Mouse (Mus musculus): ENCODE data around the gene Shisa7. TPM values are rescaled to one million over a fixed set of nuclear protein-coding genes. Genes with fewer than 3 reads are reported as not detected.

Gene Shisa7
- polyA plus RNA-seq, 2 experiments, result 0.54 to 4.2 TPM

GRCm38 (mm10) chr7:4779921-4780320 lies 64.6 kb downstream of the Shisa7 start:
- peaks cover 9% of the 10 kb centered on the region; the same call in 1 of the 2 replicates for H3K4me1 ChIP-seq (ENCODE audit: control insufficient read depth, insufficient read depth, low read length)
- no peak overlapping the region for H3K4me2 ChIP-seq (replicated peaks; ENCODE audit: low read depth, low read length, severe bottlenecking)
- no peaks in the 10 kb centered on the region for H3K9me3 ChIP-seq (ENCODE audit: control insufficient read depth, low read length)
- no peaks in the 10 kb centered on the region for H3K36me3 ChIP-seq (ENCODE audit: control insufficient read depth, insufficient read depth, low read length)
- TF ChIP-seq POLR2A (IDR thresholded peaks at IDR 0.05; ENCODE audit: borderline replicate concordance, extremely low read depth, insufficient read depth, insufficient read length), result no peak
- WGBS, result 27% methylated on average over 5 of the region's 5 CpGs
- no peak overlapping the region for H3K4me3 ChIP-seq (replicated peaks; ENCODE audit: low read length)
- DNase-seq (ENCODE audit: low spot score), result no peak
- peaks cover 39% of the 10 kb centered on the region for H3K27me3 ChIP-seq (ENCODE audit: control insufficient read depth, insufficient read depth, low read length)
- no peak overlapping the region for H3K9ac ChIP-seq (ENCODE audit: low read depth, low read length, severe bottlenecking)
- H3K27ac ChIP-seq (replicated peaks; ENCODE audit: low read depth, low read length), result no peak overlapping the region
- ATAC-seq (ENCODE audit: low FRiP score, low read depth), result no peak

DNA sequence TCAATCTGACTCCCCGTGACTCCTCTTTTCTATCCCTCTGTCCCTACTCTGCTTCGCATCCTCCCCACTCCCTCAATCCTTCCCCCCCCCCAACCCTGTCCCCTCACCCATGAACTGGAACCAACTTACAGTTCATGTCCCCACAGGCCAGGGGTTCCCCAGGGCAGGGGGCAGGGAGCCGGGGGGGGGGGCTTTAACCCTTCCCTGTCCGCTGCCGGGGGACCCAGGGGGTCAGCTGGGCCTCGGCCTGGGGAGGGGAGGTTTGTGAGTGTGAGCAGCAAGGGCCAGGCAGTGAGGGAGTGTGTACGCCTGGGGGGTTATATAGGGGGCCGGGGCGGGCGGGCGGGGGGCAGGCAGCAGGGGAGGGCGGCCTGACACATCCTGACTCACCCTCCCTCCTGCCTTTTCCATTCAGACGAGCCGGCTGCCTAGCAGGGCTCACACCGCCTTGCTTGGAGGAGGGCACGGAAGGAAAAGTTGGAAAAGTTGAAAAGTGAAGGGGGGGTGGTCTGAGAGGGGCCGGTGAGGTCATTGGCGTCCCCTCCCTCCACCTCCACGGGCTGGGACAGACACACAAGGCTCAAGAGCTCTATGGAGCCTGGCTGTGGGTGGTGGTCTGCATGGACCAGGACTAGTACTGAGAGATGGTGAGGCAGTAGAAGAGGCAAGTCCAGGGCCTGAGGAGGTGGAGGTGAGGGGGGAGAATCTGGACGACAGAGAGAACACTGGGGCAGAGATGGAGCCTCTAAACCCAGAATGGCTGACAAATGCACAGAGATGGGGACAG lies 66.5 kb downstream of the Shisa7 start:
- WGBS, result 5% methylated on average over 20 of the region's 20 CpGs
- peak overlapping the region; percentile 32; the same call in 1 of the 2 replicates for H3K9ac ChIP-seq (ENCODE audit: low read depth, low read length, severe bottlenecking)
- no peak overlapping the region for H3K27ac ChIP-seq (replicated peaks; ENCODE audit: low read depth, low read length)
- no peak for DNase-seq (ENCODE audit: low spot score)
- H3K9me3 ChIP-seq (ENCODE audit: control insufficient read depth, low read length), result no peaks in the 10 kb centered on the region
- peaks cover 9% of the 10 kb centered on the region; the same call in 1 of the 2 replicates for H3K4me1 ChIP-seq (ENCODE audit: control insufficient read depth, insufficient read depth, low read length)
- H3K36me3 ChIP-seq (ENCODE audit: control insufficient read depth, insufficient read depth, low read length), result no peaks in the 10 kb centered on the region
- ATAC-seq (ENCODE audit: low FRiP score, low read depth), result no peak
- H3K4me2 ChIP-seq (replicated peaks; ENCODE audit: low read depth, low read length, severe bottlenecking), result peak overlapping the region; percentile 51; the same call in 1 of the 2 replicates
- H3K4me3 ChIP-seq (replicated peaks; ENCODE audit: low read length), result no peak overlapping the region
- peaks cover 39% of the 10 kb centered on the region for H3K27me3 ChIP-seq (ENCODE audit: control insufficient read depth, insufficient read depth, low read length)
- no peak for TF ChIP-seq POLR2A (IDR thresholded peaks at IDR 0.05; ENCODE audit: borderline replicate concordance, extremely low read depth, insufficient read depth, insufficient read length)

DNA sequence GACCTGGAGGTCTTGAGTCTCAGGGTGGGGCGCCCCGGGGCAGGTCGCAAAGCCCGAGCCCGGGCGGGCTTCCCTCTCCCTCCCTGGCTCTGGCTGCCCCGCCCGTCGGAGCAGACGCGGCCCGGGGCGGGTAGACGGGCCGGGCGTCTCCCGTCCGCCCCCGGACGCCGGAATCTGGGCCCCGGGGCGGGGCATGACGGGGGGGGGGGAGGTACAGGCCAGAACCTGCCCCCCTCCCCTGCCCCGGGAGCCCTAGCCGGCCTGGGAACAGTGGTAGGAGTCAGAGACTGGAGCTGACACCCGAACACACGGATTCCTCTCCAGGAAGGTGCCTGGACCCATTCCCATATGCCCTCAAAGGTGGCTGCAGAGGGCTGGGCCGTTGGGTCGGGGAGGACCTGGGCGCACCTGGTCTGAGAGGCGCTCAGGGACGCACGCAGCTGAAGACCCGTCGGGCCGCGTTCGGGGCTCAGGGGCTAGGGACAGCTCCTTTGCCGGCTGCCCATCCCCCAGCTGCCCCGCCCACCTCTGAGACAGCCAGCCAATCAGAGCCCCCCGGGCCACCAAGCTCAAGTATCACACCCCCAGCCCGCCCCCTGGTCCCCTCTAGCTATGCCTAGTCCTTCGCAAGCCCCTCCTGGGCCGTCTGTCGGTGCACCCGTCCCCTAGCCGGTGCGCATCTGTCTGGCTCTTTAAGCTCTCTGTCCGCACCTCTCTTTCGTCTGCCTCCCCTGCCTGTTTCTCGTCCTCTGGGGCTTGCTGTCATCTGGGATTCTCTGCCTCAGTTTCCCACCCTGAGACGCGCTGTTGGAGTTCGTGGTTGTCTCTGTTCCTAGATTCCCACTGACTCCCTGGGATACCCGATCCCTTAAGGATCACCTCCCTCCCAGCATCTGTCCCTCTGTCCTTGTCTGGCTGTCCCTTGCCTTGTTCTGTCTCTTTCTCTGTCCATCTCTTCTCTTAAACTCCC lies 67.3 kb downstream of the Shisa7 start:
- Histone ChIP-seq H3K4me3 (replicated peaks; ENCODE audit: low read length) (peak overlapping the region; percentile 37), H3K9me3 (ENCODE audit: control insufficient read depth, low read length) (no peaks in the 10 kb centered on the region), H3K36me3 (ENCODE audit: control insufficient read depth, insufficient read depth, low read length) (no peaks in the 10 kb centered on the region), H3K4me1 (ENCODE audit: control insufficient read depth, insufficient read depth, low read length) (peaks cover 9% of the 10 kb centered on the region; the same call in 1 of the 2 replicates), H3K4me2 (replicated peaks; ENCODE audit: low read depth, low read length, severe bottlenecking) (peak overlapping the region; percentile 51), H3K27ac (replicated peaks; ENCODE audit: low read depth, low read length) (no peak overlapping the region), H3K27me3 (ENCODE audit: control insufficient read depth, insufficient read depth, low read length) (peaks cover 39% of the 10 kb centered on the region), H3K9ac (ENCODE audit: low read depth, low read length, severe bottlenecking) (peak overlapping the region; percentile 32)
- no peak for TF ChIP-seq POLR2A (IDR thresholded peaks at IDR 0.05; ENCODE audit: borderline replicate concordance, extremely low read depth, insufficient read depth, insufficient read length)
- ATAC-seq (ENCODE audit: low FRiP score, low read depth) (peak; percentile 84), DNase-seq (ENCODE audit: low spot score) (peak; percentile 67)
- WGBS, result 2% methylated on average over 23 of the region's 56 CpGs

- no peak for DNase-seq (ENCODE audit: low spot score)
- Histone ChIP-seq H3K4me2 (replicated peaks; ENCODE audit: low read depth, low read length, severe bottlenecking) (no peak overlapping the region), H3K4me1 (ENCODE audit: control insufficient read depth, insufficient read depth, low read length) (peaks cover 9% of the 10 kb centered on the region; the same call in 1 of the 2 replicates), H3K36me3 (ENCODE audit: control insufficient read depth, insufficient read depth, low read length) (no peaks in the 10 kb centered on the region), H3K27ac (replicated peaks; ENCODE audit: low read depth, low read length) (no peak overlapping the region), H3K27me3 (ENCODE audit: control insufficient read depth, insufficient read depth, low read length) (peaks cover 39% of the 10 kb centered on the region), H3K4me3 (replicated peaks; ENCODE audit: low read length) (no peak overlapping the region), H3K9ac (ENCODE audit: low read depth, low read length, severe bottlenecking) (no peak overlapping the region), H3K9me3 (ENCODE audit: control insufficient read depth, low read length) (no peaks in the 10 kb centered on the region)
- ATAC-seq (ENCODE audit: low FRiP score, low read depth), result no peak
- TF ChIP-seq POLR2A (IDR thresholded peaks at IDR 0.05; ENCODE audit: borderline replicate concordance, extremely low read depth, insufficient read depth, insufficient read length), result no peak
- WGBS, result 47% methylated on average over 10 of the region's 10 CpGs
These were observed 68.4 kb downstream of the Shisa7 start for GRCm38 (mm10) chr7:4776131-4776530.

Other genes starting within 250 kb of the Shisa7 start
Only the 30 nearest of the 33 such genes appear.
- gene Tmem86b, start 213.3 kb downstream of the Shisa7 start, polyA plus RNA-seq (2012; rRNA removed), result 17.2 and 23.1 TPM in 2 replicates
- 1.4 and 2.3 TPM in 2 replicates for gene Tmem86b, start 213.3 kb downstream of the Shisa7 start, polyA plus RNA-seq (2014; fragmentation: Nextera tagmentation; extraction: Ambion mirVana)
- 86.9 and 112 TPM in 2 replicates for gene Ppp6r1, start 185.7 kb downstream of the Shisa7 start, polyA plus RNA-seq (2012; rRNA removed)
- 7.9 and 8.7 TPM in 2 replicates for gene Ppp6r1, start 185.7 kb downstream of the Shisa7 start, polyA plus RNA-seq (2014; fragmentation: Nextera tagmentation; extraction: Ambion mirVana)
- gene Hspbp1, start 159.6 kb downstream of the Shisa7 start, polyA plus RNA-seq (2012; rRNA removed), result 55.6 and 72.9 TPM in 2 replicates
- 77.5 and 82.5 TPM in 2 replicates for gene Hspbp1, start 159.6 kb downstream of the Shisa7 start, polyA plus RNA-seq (2014; fragmentation: Nextera tagmentation; extraction: Ambion mirVana)
- 26.4 and 33.0 TPM in 2 replicates for gene Brsk1, start 154.1 kb downstream of the Shisa7 start, polyA plus RNA-seq (2012; rRNA removed)
- gene Brsk1, start 154.1 kb downstream of the Shisa7 start, polyA plus RNA-seq (2014; fragmentation: Nextera tagmentation; extraction: Ambion mirVana), result 1.3 and 1.7 TPM in 2 replicates
- 0.17 and 0.24 TPM in 2 replicates for gene Tmem150b, start 119.4 kb downstream of the Shisa7 start, polyA plus RNA-seq (2012; rRNA removed)
- gene Tmem150b, start 119.4 kb downstream of the Shisa7 start, polyA plus RNA-seq (2014; fragmentation: Nextera tagmentation; extraction: Ambion mirVana), result 0.17 and 0.46 TPM in 2 replicates
- 161 and 223 TPM in 2 replicates for gene Kmt5c, start 104.6 kb downstream of the Shisa7 start, polyA plus RNA-seq (2012; rRNA removed)
- 44.4 and 51.2 TPM in 2 replicates for gene Kmt5c, start 104.6 kb downstream of the Shisa7 start, polyA plus RNA-seq (2014; fragmentation: Nextera tagmentation; extraction: Ambion mirVana)
- 91.7 and 127 TPM in 2 replicates for gene Cox6b2, start 91.6 kb downstream of the Shisa7 start, polyA plus RNA-seq (2012; rRNA removed)
- 44.7 and 48.9 TPM in 2 replicates for gene Cox6b2, start 91.6 kb downstream of the Shisa7 start, polyA plus RNA-seq (2014; fragmentation: Nextera tagmentation; extraction: Ambion mirVana)
- gene Fam71e2, start 73.4 kb downstream of the Shisa7 start, polyA plus RNA-seq (2012; rRNA removed), result 0.03 TPM in 1 of 2 replicates, not detected in the other
- not detected in 2 replicates for gene Fam71e2, start 73.4 kb downstream of the Shisa7 start, polyA plus RNA-seq (2014; fragmentation: Nextera tagmentation; extraction: Ambion mirVana)
- 0.33 and 0.63 TPM in 2 replicates for gene Il11, start 61.8 kb downstream of the Shisa7 start, polyA plus RNA-seq (2012; rRNA removed)
- gene Il11, start 61.8 kb downstream of the Shisa7 start, polyA plus RNA-seq (2014; fragmentation: Nextera tagmentation; extraction: Ambion mirVana), result 0.22 TPM in 1 of 2 replicates, not detected in the other
- gene Tmem190, start 61.8 kb downstream of the Shisa7 start, polyA plus RNA-seq (2012; rRNA removed), result not detected in 2 replicates
- not detected in 2 replicates for gene Tmem190, start 61.8 kb downstream of the Shisa7 start, polyA plus RNA-seq (2014; fragmentation: Nextera tagmentation; extraction: Ambion mirVana)
- gene Tmem238, start 55.0 kb downstream of the Shisa7 start, polyA plus RNA-seq (2012; rRNA removed), result 10.1 and 15.2 TPM in 2 replicates
- gene Tmem238, start 55.0 kb downstream of the Shisa7 start, polyA plus RNA-seq (2014; fragmentation: Nextera tagmentation; extraction: Ambion mirVana), result 8.1 and 9.6 TPM in 2 replicates
- gene Rpl28, start 51.8 kb downstream of the Shisa7 start, polyA plus RNA-seq (2012; rRNA removed), result 486 and 665 TPM in 2 replicates
- 253 and 275 TPM in 2 replicates for gene Rpl28, start 51.8 kb downstream of the Shisa7 start, polyA plus RNA-seq (2014; fragmentation: Nextera tagmentation; extraction: Ambion mirVana)
- 515 and 618 TPM in 2 replicates for gene Ube2s, start 32.1 kb downstream of the Shisa7 start, polyA plus RNA-seq (2012; rRNA removed)
- gene Ube2s, start 32.1 kb downstream of the Shisa7 start, polyA plus RNA-seq (2014; fragmentation: Nextera tagmentation; extraction: Ambion mirVana), result 366 and 368 TPM in 2 replicates
- gene Isoc2b, start 25.6 kb upstream of the Shisa7 start, polyA plus RNA-seq (2012; rRNA removed), result 7.4 and 11.0 TPM in 2 replicates
- 9.7 and 9.9 TPM in 2 replicates for gene Isoc2b, start 25.6 kb upstream of the Shisa7 start, polyA plus RNA-seq (2014; fragmentation: Nextera tagmentation; extraction: Ambion mirVana)
- 13.6 and 16.7 TPM in 2 replicates for gene Isoc2a, start 32.5 kb upstream of the Shisa7 start, polyA plus RNA-seq (2012; rRNA removed)
- 1.1 and 1.3 TPM in 2 replicates for gene Isoc2a, start 32.5 kb upstream of the Shisa7 start, polyA plus RNA-seq (2014; fragmentation: Nextera tagmentation; extraction: Ambion mirVana)
- 0.15 and 0.22 TPM in 2 replicates for gene Gm36210, start 61.8 kb upstream of the Shisa7 start, polyA plus RNA-seq (2012; rRNA removed)
- gene Gm36210, start 61.8 kb upstream of the Shisa7 start, polyA plus RNA-seq (2014; fragmentation: Nextera tagmentation; extraction: Ambion mirVana), result not detected in 2 replicates
- 13.4 and 22.3 TPM in 2 replicates for gene Zfp628, start 70.5 kb upstream of the Shisa7 start, polyA plus RNA-seq (2012; rRNA removed)
- 4.0 and 4.6 TPM in 2 replicates for gene Zfp628, start 70.5 kb upstream of the Shisa7 start, polyA plus RNA-seq (2014; fragmentation: Nextera tagmentation; extraction: Ambion mirVana)
- 7.6 and 10.0 TPM in 2 replicates for gene Nat14, start 77.3 kb upstream of the Shisa7 start, polyA plus RNA-seq (2012; rRNA removed)
- gene Nat14, start 77.3 kb upstream of the Shisa7 start, polyA plus RNA-seq (2014; fragmentation: Nextera tagmentation; extraction: Ambion mirVana), result 0.92 and 1.9 TPM in 2 replicates
- gene Ssc5d, start 81.1 kb upstream of the Shisa7 start, polyA plus RNA-seq (2012; rRNA removed), result 38.1 and 48.4 TPM in 2 replicates
- 13.2 and 13.6 TPM in 2 replicates for gene Ssc5d, start 81.1 kb upstream of the Shisa7 start, polyA plus RNA-seq (2014; fragmentation: Nextera tagmentation; extraction: Ambion mirVana)
- gene Sbk2, start 119.7 kb upstream of the Shisa7 start, polyA plus RNA-seq (2012; rRNA removed), result 0.45 and 0.74 TPM in 2 replicates
- 0.37 and 1.1 TPM in 2 replicates for gene Sbk2, start 119.7 kb upstream of the Shisa7 start, polyA plus RNA-seq (2014; fragmentation: Nextera tagmentation; extraction: Ambion mirVana)
- 0.15 and 0.28 TPM in 2 replicates for gene Sbk3, start 126.5 kb upstream of the Shisa7 start, polyA plus RNA-seq (2012; rRNA removed)
- 0.06 and 0.12 TPM in 2 replicates for gene Sbk3, start 126.5 kb upstream of the Shisa7 start, polyA plus RNA-seq (2014; fragmentation: Nextera tagmentation; extraction: Ambion mirVana)
- gene Zfp579, start 151.5 kb upstream of the Shisa7 start, polyA plus RNA-seq (2012; rRNA removed), result 97.6 and 196 TPM in 2 replicates
- gene Zfp579, start 151.5 kb upstream of the Shisa7 start, polyA plus RNA-seq (2014; fragmentation: Nextera tagmentation; extraction: Ambion mirVana), result 30.3 and 39.0 TPM in 2 replicates
- gene Zfp524, start 169.7 kb upstream of the Shisa7 start, polyA plus RNA-seq (2012; rRNA removed), result 17.0 and 20.9 TPM in 2 replicates
- 12.1 and 16.7 TPM in 2 replicates for gene Zfp524, start 169.7 kb upstream of the Shisa7 start, polyA plus RNA-seq (2014; fragmentation: Nextera tagmentation; extraction: Ambion mirVana)
- 42.4 and 50.8 TPM in 2 replicates for gene Fiz1, start 170.0 kb upstream of the Shisa7 start, polyA plus RNA-seq (2012; rRNA removed)
- gene Fiz1, start 170.0 kb upstream of the Shisa7 start, polyA plus RNA-seq (2014; fragmentation: Nextera tagmentation; extraction: Ambion mirVana), result 37.5 and 42.0 TPM in 2 replicates
- not detected in 2 replicates for gene Gm44973, start 170.8 kb upstream of the Shisa7 start, polyA plus RNA-seq (2012; rRNA removed)
- 0.57 and 1.9 TPM in 2 replicates for gene Gm44973, start 170.8 kb upstream of the Shisa7 start, polyA plus RNA-seq (2014; fragmentation: Nextera tagmentation; extraction: Ambion mirVana)
- gene Zfp865, start 175.7 kb upstream of the Shisa7 start, polyA plus RNA-seq (2012; rRNA removed), result 53.2 and 72.3 TPM in 2 replicates
- 6.6 and 7.8 TPM in 2 replicates for gene Zfp865, start 175.7 kb upstream of the Shisa7 start, polyA plus RNA-seq (2014; fragmentation: Nextera tagmentation; extraction: Ambion mirVana)
- gene Ccdc106, start 175.9 kb upstream of the Shisa7 start, polyA plus RNA-seq (2012; rRNA removed), result 48.1 and 49.4 TPM in 2 replicates
- 36.7 and 37.3 TPM in 2 replicates for gene Ccdc106, start 175.9 kb upstream of the Shisa7 start, polyA plus RNA-seq (2014; fragmentation: Nextera tagmentation; extraction: Ambion mirVana)
- not detected in 2 replicates for gene 4632433K11Rik, start 189.4 kb upstream of the Shisa7 start, polyA plus RNA-seq (2012; rRNA removed)
- not detected in 2 replicates for gene 4632433K11Rik, start 189.4 kb upstream of the Shisa7 start, polyA plus RNA-seq (2014; fragmentation: Nextera tagmentation; extraction: Ambion mirVana)
- 6.5 and 6.8 TPM in 2 replicates for gene Zfp784, start 193.8 kb upstream of the Shisa7 start, polyA plus RNA-seq (2012; rRNA removed)
- 5.6 and 6.3 TPM in 2 replicates for gene Zfp784, start 193.8 kb upstream of the Shisa7 start, polyA plus RNA-seq (2014; fragmentation: Nextera tagmentation; extraction: Ambion mirVana)
- 49.7 and 70.4 TPM in 2 replicates for gene Zfp580, start 206.8 kb upstream of the Shisa7 start, polyA plus RNA-seq (2012; rRNA removed)
- gene Zfp580, start 206.8 kb upstream of the Shisa7 start, polyA plus RNA-seq (2014; fragmentation: Nextera tagmentation; extraction: Ambion mirVana), result 47.5 and 57.7 TPM in 2 replicates